Mouse (Mus musculus) brain, embryonic 14.5 days (tissue): ENCODE results near the gene Gm10912.

Experiments used
- CTCF ChIP-seq: fragments of 200-500 bp; IDR thresholded peaks from 2 replicates; pipeline ENCODE4 v1.5.1; 2012; ENCODE audit warnings: inconsistent platforms, mild to moderate bottlenecking, moderate library complexity, borderline replicate concordance; ENCODE audit not compliant: insufficient read depth, insufficient read length; ENCODE audit errors: extremely low read depth
- POLR2A ChIP-seq: fragments of 200-500 bp; IDR thresholded peaks from 2 replicates; pipeline ENCODE4 v1.6.1; 2012; ENCODE audit warnings: mild to moderate bottlenecking, inconsistent platforms, borderline replicate concordance; ENCODE audit not compliant: poor library complexity, insufficient read depth, insufficient read length, severe bottlenecking; ENCODE audit errors: extremely low read depth

DNA sequence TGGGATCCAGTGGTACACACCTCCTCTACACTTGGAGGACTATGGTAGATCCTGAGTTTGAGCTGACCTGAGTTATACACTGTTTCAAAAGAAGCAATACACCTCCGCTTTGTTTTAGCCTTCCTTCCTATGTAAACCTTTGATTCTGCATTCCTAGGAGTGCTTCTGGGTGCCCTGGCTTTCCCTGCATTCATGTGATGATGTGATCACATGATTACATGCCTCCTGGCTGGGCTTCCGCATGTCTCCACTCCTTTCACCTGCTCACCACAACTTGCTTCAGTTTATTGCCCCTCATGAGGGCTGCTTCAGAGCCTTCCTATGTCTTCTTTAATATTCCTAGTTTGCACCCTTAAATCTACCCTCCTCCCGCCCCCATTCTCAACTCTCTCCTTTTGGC is 33.6 kb upstream of the Gm10912 start:
- TF ChIP-seq POLR2A (no peak), CTCF (no peak)
